Mouse (Mus musculus): ENCODE measurements around the gene Cetn3. TPM values are rescaled to one million over a fixed set of nuclear protein-coding genes. Genes with fewer than 3 reads are reported as not detected.
A peak's percentile ranks its signal among the peaks of the same experiment; 100 is the strongest.

Cetn3 gene
- total RNA-seq (2022): 10 to 100 TPM; 15.6 to 20.6 (median 18.8) TPM

DNA sequence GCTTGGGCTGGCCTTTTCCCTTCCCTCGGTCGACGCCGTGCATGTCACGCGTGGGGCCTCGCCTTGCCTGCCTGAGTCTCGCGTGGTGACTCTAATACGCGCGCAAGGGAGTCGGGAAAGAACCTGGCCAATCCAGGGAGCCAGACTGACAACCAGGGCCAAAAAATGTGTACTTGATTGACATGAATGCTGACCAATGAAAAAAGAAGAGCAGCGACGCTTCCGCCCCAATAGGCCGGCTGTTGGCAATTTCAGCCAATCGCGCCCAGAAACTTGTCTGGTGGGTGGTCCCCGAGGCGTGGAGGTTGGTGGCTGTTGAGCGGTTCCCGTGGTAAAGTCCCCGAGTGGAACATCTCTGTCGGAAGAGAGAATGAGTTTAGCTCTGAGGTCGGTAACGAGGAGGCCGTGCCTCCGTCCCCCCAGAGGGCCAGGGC, at the start of gene Cetn3:
Cetn3 (plus strand) TSS at position 107 of the 434 bp plus-strand sequence.
- peak; percentile 86 to 87 for DNase-seq (ENCODE audit: low spot score in 2 of 2)

DNA sequence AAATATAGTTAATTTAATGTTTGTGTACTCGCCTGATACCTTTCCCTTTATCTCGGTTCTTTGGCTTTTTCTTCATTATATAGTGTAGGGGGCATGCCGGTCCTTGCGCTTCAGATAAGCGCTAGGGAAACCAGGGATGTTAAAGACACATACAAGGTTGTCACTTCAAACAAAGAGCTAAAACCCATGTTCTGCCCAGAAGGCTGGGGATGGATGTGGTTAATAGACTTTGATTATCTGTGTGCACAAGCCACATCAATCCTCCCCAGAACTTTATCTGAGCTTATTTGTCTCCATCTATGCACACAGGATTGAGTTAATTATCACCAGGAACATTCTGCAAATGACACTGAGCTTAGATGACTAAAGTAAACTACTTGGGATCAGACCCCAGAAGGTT, 46.3 kb upstream of the Cetn3 start:
- no peak for DNase-seq (ENCODE audit: low spot score in 2 of 2)

DNA sequence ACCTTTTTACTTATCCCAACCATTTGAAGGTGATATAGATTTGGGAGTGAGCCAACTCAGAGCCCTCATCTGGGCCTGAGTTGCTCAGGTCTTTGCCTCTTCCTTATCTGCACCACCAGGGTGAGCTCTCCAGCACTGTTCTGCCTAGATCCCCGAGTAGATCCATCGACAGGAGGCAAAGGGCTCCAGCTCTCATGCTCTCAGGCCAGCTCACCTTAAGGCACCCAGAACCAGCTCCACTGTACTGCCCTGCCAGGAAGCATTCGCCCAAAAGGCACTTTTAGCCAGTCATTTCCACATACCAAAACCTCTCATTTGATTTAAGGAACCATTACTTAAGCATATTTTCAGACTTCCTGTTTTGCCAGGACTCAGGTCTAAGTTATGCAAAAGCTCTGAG, 42.0 kb upstream of the Cetn3 start:
- DNase-seq (ENCODE audit: low spot score in 2 of 2): no peak

DNA sequence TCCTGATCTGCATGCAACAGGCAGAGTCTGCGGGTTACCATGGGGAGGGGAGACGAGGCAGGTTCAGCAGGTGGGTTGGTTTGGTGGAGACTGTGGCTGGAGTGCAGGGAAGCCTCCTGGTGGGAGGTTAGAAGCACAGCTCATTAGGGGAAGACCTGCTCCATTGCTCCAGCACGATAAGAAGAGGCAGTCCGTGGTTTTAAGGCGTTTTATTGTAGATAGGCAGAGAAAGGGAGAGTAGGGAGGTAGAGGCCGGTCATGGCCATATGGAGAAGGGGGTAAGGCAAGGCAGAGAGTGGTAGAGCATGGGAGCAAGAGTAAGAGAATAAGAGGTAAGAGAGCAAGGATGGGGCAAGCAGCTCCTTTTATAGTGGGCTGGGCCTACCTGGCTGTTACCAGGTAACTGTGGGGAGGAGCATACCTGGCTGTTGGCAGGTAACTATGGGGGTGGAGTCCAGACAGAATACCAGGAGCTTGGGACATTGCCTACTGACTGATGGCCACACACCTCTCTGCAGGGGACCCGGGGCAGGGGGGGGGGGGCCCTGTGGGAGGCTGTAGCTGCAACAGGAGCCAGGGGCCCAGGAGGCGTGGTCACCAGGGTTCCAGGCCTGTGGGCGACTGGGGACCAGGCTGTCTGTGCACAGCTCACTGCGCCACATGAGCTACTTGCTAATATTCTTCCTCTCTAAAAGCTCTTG, 39.3 kb upstream of the Cetn3 start:
- no peak for DNase-seq (ENCODE audit: low spot score in 2 of 2)

DNA sequence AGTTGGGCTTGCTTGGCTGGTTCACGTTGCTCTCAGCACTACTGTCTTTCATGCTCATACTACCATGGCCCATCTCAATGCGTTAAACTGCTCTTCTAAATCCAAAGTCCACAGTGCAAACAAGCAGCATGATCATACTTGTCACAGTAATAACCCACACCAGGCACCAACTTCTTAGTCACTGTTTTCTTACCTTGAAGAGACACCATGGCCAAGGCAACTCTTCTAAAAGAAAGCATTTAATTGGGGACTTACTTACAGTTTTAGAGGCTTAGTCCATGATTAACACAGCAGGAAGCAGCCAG, 38.8 kb upstream of the Cetn3 start:
- no peak for DNase-seq (ENCODE audit: low spot score in 2 of 2)

DNA sequence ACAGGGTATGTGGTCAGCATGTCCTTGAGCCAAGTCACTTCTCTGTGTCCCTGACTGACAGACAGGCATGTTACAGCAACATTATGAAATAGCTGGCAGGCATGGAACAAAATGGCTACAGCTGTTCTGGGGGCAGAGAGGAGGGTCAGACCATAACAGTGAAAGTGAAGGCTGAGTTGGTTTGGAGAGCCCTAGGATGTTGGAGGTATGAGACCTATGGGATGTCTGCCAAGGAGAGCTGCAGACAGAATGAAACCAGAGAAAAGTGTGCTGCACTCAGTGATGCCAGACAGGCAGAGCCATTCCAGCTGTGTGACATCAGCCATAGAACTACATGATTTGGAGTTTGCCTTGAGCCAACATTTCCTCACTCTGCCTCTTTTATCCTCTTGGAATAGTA, 28.0 kb upstream of the Cetn3 start:
- no peak for DNase-seq (ENCODE audit: low spot score in 2 of 2)

DNA sequence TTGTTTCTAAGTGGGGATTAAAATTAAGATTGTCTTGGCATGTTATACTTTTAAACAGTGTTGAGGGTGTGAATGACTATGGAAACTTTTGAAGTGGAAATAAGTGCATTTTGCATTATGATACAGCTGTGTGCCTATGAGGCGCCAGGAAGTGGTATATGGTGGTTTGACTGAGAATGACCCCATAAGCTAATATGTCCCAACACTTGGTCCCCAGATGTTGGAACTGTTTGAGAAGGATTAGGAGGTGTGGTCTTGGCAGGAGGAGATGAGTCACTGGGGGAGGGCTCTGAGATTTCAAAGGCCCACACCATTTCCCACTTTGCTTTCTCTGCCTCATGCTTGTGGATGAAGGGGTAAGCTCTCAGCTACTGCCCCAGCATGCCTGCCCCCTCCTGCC, 27.6 kb upstream of the Cetn3 start:
- no peak for DNase-seq (ENCODE audit: low spot score in 2 of 2)

DNA sequence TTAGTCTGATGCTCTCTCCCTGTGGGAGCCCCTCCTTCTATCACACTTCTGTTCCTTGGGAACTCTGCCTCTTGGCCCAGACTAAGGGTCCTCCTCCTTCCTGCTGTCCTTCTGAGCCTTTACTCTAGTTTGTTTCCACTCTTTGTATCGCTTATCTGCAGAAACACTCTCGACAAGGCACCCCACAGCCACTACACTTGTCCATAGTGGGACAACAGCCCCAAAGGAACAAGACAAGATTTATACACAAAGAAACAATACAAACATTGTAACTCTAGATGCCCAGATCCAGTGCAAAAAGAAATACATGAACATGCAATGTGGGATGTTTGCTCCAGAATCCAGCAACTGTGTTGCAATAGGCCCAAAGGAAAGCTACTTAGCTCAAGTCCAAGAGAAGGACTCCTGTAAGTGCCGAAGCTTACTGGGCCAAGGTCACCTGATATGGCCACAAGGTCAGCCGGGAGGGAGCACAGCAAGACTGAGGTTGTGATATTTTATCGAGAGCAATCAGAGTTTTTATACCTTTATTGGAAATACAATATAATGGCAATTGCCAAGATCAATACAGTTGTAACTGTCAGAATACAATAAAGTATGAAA, 25.7 kb upstream of the Cetn3 start:
- DNase-seq (ENCODE audit: low spot score in 2 of 2): no peak

DNA sequence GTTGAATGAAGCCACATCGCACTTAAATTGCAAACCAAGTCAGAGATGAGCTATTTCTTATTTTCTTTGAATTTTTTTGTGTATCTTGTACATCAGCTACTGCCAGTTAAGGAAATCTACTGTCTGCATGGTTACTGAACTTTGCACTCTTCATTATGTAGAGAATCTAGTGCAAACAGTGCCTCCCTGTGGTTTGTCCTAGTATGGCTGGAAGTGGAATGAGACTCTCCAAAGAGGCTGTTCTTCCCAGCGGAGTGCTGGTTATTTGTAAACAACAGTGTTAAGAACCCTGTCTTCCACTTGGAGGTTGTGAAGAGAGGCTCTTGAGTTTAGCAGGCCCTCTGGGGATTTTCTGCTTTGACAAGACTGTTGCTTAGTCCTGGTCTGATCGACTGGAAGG, 22.5 kb upstream of the Cetn3 start:
- no peak for DNase-seq (ENCODE audit: low spot score in 2 of 2)

DNA sequence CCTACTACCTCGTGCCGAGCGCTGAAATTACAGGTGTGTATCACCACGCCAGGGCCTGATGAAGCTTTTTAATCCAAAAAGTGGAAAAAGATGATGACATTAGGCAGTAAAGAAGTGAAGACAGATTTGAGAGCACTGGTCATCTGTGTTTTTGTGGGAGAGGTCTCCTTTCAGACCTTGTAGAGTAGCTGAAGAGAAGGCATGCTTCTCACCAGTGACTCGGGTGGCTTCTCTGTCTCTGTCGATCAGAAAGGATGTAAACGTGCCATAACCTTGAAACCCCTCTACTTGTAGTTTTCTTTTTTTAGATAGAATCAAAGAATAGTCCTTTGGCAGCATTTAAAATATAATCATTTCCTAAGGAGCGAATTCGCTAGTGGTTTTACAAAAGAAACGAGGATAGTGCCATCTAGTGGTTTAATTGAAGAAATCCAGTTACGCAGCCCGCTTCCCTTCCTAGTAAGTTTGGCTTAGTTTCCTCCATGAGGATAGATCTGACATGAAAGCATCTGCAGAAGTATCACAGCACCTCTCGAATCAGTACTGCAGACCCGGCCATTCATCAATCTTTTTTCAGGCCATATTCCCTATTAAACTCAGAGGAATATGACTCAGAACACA, 21.2 kb upstream of the Cetn3 start:
- DNase-seq (ENCODE audit: low spot score in 2 of 2): no peak

DNA sequence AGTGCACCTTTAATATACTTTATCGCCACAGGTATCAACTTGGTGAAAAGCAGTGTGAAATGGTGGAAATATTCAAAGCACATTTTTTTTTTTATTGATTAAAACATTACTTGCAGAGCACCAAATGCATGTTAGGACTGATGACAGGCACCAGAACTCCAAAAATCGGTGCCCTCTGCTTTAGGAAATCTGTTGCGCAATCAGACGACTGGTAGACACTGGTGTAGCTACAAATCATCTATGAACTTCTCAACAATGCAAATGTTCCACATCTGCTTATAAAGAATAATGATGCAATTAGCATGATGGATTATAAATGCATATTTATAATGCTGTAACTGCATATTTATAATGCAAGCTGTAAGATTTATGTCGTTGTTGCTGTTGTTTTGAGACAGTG, 18.7 kb upstream of the Cetn3 start:
- DNase-seq (ENCODE audit: low spot score in 2 of 2): no peak

DNA sequence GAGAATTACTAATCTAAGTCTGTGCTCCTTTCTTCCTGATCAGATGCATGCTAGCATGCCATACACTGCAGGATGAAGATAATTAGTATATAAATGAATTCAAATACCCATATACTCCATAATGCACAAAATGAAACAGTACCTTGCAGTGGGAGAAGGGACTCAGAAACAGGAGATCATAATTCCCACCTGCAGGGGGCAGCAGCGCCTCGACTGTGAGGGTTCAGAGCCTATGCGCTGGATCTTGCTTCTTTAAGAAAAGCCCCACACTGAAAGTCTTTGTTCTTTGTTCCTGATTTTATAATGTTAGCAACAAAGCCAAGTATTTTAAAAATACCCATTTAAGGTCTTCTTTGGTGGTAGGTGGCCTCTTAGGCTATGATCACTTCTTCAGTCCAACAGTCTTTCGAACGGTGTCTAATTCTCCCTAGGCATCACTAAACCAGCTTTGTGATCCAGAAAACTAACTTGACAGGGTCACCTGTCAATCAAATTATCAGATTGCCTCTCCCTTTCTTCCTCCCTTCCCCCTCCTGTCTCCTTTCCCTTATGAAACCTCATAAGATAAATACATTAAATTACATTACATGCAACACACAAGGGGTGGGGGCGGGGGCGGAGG, 15.7 kb upstream of the Cetn3 start:
- peak; percentile 15 to 18 for DNase-seq (ENCODE audit: low spot score in 2 of 2)

DNA sequence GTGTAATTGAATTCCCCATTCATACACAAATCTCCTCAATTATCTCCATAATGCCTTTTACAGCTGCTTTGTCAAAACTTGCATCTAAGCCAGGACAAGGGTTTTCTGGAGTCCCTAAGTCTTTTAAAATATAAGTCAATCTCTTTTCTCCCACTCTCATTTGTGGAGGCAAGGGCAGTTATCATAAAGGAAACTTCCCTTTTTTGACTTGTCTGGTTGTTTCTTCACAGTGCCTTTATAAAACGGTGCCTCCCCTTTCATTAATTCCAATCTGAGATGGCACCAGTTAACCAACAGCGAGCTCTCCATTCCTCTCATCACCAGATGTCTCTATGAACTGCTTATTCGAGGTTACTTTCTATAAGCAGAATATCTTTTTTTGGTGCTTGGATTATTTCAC, 6.7 kb upstream of the Cetn3 start:
- no peak for DNase-seq (ENCODE audit: low spot score in 2 of 2)

DNA sequence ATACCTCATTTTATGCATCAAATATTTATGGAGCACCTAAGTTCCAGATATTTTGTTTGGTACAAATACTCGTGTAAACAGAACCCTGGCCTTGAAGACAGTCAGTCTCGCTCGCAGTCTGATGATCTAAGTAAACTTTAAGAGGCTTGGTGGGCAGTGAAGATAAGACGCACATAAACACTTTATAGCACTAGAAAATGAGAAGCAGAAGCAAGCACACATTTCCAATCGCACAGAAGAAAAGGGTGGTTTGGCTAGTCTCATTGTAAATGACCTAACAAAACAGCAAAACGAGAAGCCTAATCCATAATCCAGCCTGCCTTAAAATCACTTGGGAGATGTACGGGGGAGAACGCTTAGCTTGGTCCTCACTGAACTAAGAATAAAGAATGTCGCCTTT, 402 bp upstream of the Cetn3 start:
- no peak for DNase-seq (ENCODE audit: low spot score in 2 of 2)

DNA sequence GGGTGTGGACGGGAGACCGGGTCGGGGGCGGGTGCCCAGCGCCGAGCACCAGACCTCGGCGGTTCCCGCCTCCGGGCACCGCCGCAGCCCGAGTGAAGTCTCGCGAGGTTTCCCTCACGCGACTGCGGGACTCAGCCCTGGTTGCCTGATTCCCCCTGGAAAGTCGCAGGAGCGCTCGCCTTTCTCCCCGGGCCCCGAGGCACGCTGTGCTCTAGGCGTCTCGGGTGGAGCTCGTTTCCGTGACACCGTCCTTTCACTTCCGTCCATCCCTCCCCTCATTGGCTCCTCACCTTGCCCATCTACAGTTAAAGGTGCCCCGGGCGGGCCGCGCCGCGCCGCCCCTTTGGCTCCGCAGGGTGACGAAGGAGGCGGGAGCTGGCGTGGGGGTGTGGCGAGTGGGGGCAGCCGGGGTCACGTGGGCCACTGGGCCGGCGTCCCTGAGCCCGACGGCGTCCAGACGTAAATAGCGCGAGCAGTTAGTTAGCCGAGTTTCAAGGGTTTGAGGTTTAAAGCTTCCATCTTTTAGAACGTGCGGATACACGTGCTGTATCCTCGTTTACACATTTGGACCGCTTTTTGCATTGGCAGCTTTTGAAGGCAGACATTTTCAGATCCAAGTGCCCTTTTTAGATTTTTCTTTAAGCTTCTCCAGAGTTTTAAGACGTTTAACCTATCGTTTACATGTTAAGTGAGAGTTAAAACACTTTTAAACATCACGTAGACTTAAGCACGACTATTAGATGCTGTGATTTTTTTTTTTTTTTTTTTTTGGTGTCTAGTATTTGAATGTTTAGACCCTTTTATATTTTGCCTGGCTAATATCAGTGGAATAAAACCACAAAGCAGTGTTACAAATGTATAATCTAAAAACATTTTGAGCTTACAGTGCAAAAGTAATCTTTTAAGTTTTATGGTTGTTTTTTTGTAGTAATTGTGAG, 797 bp downstream of the Cetn3 start:
- peak; percentile 95 for DNase-seq (ENCODE audit: low spot score in 2 of 2)

DNA sequence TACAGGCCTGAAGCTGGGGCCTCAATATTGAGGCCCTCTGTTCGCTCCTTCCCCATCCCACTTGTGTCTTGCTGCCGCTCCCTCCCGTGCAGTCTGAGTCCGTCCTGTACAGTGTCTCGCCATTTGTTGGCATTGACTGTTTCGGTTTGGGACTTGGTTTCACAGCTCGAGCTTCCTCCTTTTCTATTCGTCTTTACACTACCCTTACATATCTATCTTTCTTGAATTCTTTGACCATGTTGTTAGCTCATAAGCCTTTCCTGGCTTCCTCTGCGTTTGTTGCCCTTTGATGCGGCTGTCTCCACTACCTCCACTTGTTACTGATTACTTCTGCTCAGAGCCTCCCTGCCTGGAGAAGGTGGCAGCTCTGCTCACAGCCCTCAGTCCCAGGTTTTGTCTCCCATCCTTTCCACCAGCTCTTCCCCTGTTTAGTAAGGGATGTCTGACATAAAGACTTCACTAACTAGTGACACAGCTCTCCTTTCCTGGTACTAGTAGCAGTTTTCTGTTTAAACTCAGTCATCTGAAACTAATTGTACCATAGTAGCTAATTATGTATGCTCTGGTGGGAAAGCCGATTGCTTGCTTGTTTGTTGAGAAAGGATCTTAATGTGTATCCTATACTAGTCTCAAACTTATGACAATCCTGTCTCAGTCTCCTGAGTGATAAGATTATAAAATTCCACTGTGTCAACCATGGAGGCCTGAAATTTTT, 3.0 kb downstream of the Cetn3 start:
- DNase-seq (ENCODE audit: low spot score in 2 of 2): no peak

DNA sequence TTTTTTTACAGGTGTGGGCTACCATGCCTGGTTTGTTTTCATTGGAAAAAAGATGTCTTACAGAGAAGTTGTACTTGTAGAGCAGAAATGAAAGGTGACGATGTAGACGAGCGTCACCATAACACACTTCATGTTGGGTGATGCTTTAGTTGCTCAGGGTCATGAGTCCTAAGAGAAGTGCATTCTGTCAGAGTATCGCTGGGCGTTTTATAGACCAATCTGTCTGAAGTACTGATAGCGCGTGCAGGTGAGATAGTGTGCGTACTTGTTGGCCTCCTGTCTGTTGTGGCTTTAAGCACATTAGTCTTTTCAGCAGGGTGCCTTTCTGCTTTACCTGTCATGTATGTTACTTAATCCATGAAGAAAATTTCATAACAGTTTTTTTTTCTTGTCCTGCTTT, 7.3 kb downstream of the Cetn3 start:
- no peak for DNase-seq (ENCODE audit: low spot score in 2 of 2)

DNA sequence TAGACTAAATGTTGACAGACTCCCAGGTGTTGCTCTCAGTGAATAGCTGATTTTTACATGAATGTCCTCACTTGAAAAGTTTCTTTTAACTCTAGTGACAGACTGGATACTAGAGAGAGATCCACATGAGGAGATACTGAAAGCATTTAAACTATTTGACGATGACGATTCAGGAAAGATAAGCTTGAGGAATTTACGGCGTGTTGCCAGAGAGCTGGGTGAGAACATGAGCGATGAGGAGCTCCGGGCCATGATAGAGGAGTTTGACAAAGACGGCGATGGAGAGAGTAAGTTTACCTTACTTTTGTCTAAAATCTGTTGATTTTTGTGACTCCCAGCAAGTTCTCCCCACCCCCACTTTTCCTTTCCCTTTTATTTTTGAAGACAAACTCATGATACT, 9.0 kb downstream of the Cetn3 start:
- DNase-seq (ENCODE audit: low spot score in 2 of 2): no peak

DNA sequence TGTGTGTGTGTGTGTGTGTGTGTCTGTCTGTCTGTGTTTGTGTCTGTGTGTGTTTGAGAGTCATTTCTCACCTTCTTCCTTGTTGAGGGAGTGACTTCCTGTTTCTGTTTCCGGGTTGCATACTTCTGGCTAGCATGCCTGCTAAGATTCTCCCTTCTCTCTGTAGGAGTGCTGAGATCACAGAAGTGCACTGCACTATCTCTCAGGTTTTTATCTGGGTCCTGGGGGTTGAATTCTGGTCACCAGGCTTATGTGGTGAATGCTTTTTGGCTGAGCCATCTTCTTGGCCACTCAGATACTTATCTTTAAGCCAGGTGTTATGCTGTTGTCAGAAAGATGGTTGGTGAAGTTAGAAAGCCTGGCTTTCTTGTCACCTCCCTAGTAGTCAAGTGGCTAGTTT, 11.0 kb downstream of the Cetn3 start:
- no peak for DNase-seq (ENCODE audit: low spot score in 2 of 2)

DNA sequence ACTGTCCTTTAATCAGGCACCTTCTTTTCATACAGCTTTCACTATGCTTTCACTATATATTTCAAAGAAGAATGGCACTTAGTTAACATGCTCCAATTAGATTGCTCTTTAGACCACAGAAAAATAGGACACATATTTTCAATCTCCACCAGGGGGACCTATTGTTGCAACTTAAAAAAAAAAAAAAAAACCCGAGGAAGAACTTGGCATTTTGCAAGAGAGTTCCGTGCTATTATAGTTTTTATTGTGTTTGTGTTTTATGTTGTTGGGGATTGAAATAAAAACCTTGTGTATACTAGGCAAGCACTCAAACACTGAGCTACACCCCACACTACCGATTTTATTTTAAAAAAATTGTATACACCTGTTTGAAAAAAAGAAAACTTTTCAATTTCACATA, 18.2 kb downstream of the Cetn3 start:
- no peak for DNase-seq (ENCODE audit: low spot score in 2 of 2)

DNA sequence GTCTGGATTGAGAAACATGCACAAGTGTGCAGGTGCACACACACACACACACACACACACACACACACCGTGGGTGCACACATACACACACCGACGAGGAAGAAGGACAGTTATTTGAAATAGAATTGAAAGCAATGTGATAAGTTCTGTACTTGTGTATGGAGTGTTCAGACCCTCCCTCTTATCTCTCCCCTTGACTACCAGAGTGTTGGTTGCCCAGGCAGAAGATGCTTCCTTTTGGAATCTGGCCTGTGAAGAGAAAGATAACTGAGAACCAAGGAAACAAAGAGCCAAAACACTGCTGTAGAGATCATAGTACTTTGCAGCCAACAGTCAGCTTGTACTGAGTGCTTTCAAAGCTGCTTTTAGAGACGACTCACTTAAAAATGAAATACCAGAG, 20.8 kb downstream of the Cetn3 start:
- DNase-seq (ENCODE audit: low spot score in 2 of 2): no peak

Data from gastrocnemius, adult 8-10 months (tissue).